Mouse (Mus musculus): ENCODE data around the gene Rps29. TPM values are rescaled to one million over a fixed set of nuclear protein-coding genes. Genes with fewer than 3 reads are reported as not detected.
A peak's percentile ranks its signal among the peaks of the same experiment; 100 is the strongest.

The Rps29 gene
- polyA plus RNA-seq, 1 experiment = 6,498 TPM

DNA sequence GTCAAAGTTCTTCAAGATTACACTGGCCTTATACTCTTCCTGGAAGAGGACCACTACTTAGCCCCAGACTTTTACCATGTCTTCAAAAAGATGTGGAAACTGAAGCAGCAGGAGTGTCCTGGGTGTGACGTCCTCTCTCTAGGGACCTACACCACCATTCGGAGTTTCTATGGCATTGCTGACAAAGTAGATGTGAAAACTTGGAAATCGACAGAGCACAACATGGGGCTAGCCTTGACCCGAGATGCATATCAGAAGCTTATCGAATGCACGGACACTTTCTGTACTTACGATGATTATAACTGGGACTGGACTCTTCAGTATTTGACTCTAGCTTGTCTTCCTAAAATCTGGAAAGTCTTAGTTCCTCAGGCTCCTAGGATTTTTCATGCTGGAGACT, 26.4 kb upstream of the Rps29 start:
- H3K27me3 ChIP-seq (ENCODE audit: control insufficient read depth, insufficient read depth, insufficient read length) = no peaks in the 10 kb centered on the region
- peaks cover 12% of the 10 kb centered on the region for H3K36me3 ChIP-seq (ENCODE audit: control insufficient read depth, insufficient read depth)
- peak overlapping the region; percentile 62 for H3K4me3 ChIP-seq
- peak overlapping the region; percentile 89 for H3K4me2 ChIP-seq (ENCODE audit: low read depth)
- H3ac ChIP-seq (ENCODE audit: control insufficient read depth, insufficient read length) = peak overlapping the region; percentile 83
- H3K79me2 ChIP-seq (ENCODE audit: control insufficient read depth, insufficient read depth) = peaks cover 51% of the 10 kb centered on the region
- no peak for TF ChIP-seq MYOD1 (IDR thresholded peaks at IDR 0.05; ENCODE audit: control insufficient read depth in 1 of 3, insufficient read length in 2 of 3, low read depth in 2 of 3)
- TF ChIP-seq CEBPB (IDR thresholded peaks at IDR 0.05; ENCODE audit: insufficient read depth, poor library complexity, severe bottlenecking) = no peak
- no peak for TF ChIP-seq POLR2AphosphoS2 (IDR thresholded peaks at IDR 0.05; ENCODE audit: insufficient read length, low read depth)
- TF ChIP-seq USF1 (IDR thresholded peaks at IDR 0.05; ENCODE audit: low read depth) = no peak
- no peak for TF ChIP-seq REST (IDR thresholded peaks at IDR 0.05; ENCODE audit: insufficient read depth, insufficient read length)
- no peak for TF ChIP-seq E2F4 (IDR thresholded peaks at IDR 0.05; ENCODE audit: insufficient read depth)
- TF ChIP-seq SRF (IDR thresholded peaks at IDR 0.05; ENCODE audit: control insufficient read depth, insufficient read length, low read depth) = no peak
- TF ChIP-seq TCF12 (IDR thresholded peaks at IDR 0.05; ENCODE audit: insufficient read depth, poor library complexity, severe bottlenecking) = no peak
- no peak for TF ChIP-seq POLR2A (IDR thresholded peaks at IDR 0.05; ENCODE audit: insufficient read length, low read depth)
- no peak for TF ChIP-seq MAX (IDR thresholded peaks at IDR 0.05; ENCODE audit: low read depth)
- TF ChIP-seq TCF3 (IDR thresholded peaks at IDR 0.05; ENCODE audit: insufficient read length, low read depth) = no peak
- TF ChIP-seq MYOG (IDR thresholded peaks at IDR 0.05; ENCODE audit: control insufficient read depth in 1 of 3, insufficient read depth in 1 of 3, insufficient read length in 2 of 3, low read depth in 2 of 3) = no peak

DNA sequence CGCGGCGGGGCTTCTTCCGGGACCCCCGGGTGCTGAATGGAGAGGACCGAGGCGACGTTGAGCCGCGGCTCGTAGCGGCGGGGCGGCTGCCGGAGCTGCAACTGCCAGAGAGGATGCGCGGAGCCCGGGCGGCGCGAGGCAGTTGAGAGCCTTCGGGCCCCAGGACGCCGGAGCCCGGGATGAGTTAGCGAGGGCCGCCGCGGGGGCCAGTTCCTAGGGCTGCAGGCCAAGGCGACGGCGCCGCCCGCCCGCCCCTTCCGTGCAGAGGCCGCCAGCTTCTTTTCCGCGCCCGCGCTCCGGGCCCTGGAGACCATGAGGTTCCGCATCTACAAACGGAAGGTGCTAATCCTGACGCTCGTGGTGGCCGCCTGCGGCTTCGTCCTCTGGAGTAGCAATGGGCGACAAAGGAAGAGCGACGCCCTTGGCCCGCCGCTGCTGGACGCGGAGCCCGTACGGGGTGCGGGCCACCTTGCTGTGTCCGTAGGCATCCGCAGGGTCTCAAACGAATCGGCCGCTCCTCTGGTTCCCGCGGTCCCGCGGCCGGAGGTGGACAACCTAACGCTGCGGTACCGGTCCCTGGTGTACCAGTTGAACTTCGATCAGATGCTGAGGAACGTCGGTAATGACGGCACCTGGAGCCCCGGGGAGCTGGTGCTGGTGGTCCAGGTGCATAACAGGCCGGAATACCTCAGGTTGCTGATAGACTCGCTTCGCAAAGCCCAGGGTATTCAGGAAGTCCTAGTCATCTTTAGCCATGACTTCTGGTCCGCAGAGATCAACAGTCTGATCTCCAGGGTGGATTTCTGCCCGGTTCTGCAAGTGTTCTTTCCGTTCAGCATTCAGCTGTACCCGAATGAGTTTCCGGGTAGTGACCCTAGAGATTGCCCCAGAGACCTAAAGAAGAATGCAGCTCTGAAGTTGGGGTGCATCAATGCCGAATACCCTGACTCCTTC, 25.6 kb upstream of the Rps29 start:
- H3K27me3 ChIP-seq (ENCODE audit: control insufficient read depth, insufficient read depth, insufficient read length) = no peaks in the 10 kb centered on the region
- TF ChIP-seq USF1 (IDR thresholded peaks at IDR 0.05; ENCODE audit: low read depth) = no peak
- TF ChIP-seq POLR2AphosphoS2 (IDR thresholded peaks at IDR 0.05; ENCODE audit: insufficient read length, low read depth) = no peak
- no peak for TF ChIP-seq REST (IDR thresholded peaks at IDR 0.05; ENCODE audit: insufficient read depth, insufficient read length)
- TF ChIP-seq CEBPB (IDR thresholded peaks at IDR 0.05; ENCODE audit: insufficient read depth, poor library complexity, severe bottlenecking) = no peak
- no peak for TF ChIP-seq E2F4 (IDR thresholded peaks at IDR 0.05; ENCODE audit: insufficient read depth)
- no peak for TF ChIP-seq MYOG (IDR thresholded peaks at IDR 0.05; ENCODE audit: control insufficient read depth in 1 of 3, insufficient read depth in 1 of 3, insufficient read length in 2 of 3, low read depth in 2 of 3)
- no peak for TF ChIP-seq MYOD1 (IDR thresholded peaks at IDR 0.05; ENCODE audit: control insufficient read depth in 1 of 3, insufficient read length in 2 of 3, low read depth in 2 of 3)
- no peak for TF ChIP-seq TCF12 (IDR thresholded peaks at IDR 0.05; ENCODE audit: insufficient read depth, poor library complexity, severe bottlenecking)
- no peak for TF ChIP-seq MAX (IDR thresholded peaks at IDR 0.05; ENCODE audit: low read depth)
- no peak for TF ChIP-seq TCF3 (IDR thresholded peaks at IDR 0.05; ENCODE audit: insufficient read length, low read depth)
- no peak for TF ChIP-seq POLR2A (IDR thresholded peaks at IDR 0.05; ENCODE audit: insufficient read length, low read depth)
- no peak for TF ChIP-seq SRF (IDR thresholded peaks at IDR 0.05; ENCODE audit: control insufficient read depth, insufficient read length, low read depth)
- peak overlapping the region; percentile 83 for H3ac ChIP-seq (ENCODE audit: control insufficient read depth, insufficient read length)
- peaks cover 6% of the 10 kb centered on the region for H3K36me3 ChIP-seq (ENCODE audit: control insufficient read depth, insufficient read depth)
- peaks cover 51% of the 10 kb centered on the region for H3K79me2 ChIP-seq (ENCODE audit: control insufficient read depth, insufficient read depth)
- peak overlapping the region; percentile 89 for H3K4me2 ChIP-seq (ENCODE audit: low read depth)
- H3K4me3 ChIP-seq = peak overlapping the region; percentile 62

DNA sequence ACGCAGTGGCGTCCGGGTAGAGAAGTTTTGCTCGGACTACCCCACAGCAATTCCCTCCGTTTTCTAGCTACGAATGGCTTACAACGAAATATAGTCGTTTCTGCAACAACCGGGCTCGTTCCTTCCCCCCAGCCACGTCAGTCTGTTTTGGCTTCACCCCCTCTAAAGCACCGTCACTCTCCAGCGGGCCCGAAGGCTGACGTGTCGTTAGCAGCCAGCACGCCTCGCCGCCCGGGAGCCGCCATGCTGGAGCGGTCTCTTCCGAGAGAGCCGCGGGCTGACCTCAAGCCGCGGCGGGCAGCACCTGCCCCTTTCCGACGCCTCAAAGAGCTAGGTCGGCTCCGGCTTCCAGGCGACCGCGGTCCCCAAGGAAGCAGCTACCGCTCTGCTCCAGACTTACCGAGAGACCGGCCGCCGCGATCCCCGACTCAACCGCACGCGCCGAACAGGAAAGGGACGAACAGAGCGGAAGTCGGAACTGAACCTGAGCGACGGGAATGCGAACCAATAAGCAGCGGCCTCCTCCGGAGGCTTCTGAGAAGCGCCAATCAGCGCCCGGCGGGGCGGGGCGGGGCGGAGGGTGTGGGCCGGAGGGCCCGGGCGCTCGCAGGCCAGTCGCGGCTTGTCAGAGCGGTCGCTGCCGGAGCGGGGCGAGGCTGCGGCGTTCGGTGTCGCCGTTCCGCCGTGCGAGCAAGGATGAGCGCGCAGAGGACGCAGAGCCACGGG, 24.8 kb upstream of the Rps29 start, which contains the start of the genes Rpl36al and Mgat2:
Rpl36al (minus strand) TSS at position 501 of the 726 bp plus-strand sequence.
Mgat2 (plus strand) TSS at position 575 of the 726 bp plus-strand sequence.
- Histone ChIP-seq H3K27me3 (ENCODE audit: control insufficient read depth, insufficient read depth, insufficient read length) (no peaks in the 10 kb centered on the region), H3K36me3 (ENCODE audit: control insufficient read depth, insufficient read depth) (peaks cover 6% of the 10 kb centered on the region)

More for the DNA sequence above, 24.8 kb upstream of the Rps29 start, which contains the start of the genes Rpl36al and Mgat2:
- H3K4me2 ChIP-seq (ENCODE audit: low read depth) = peak within 1 kb of the TSS; percentile 89
- peaks cover 51% of the 10 kb centered on the region for H3K79me2 ChIP-seq (ENCODE audit: control insufficient read depth, insufficient read depth)
- H3ac ChIP-seq (ENCODE audit: control insufficient read depth, insufficient read length) = peak within 1 kb of the TSS; percentile 83
- no peak for TF ChIP-seq MYOD1 (IDR thresholded peaks at IDR 0.05; ENCODE audit: control insufficient read depth in 1 of 3, insufficient read length in 2 of 3, low read depth in 2 of 3)
- no peak for TF ChIP-seq TCF12 (IDR thresholded peaks at IDR 0.05; ENCODE audit: insufficient read depth, poor library complexity, severe bottlenecking)
- TF ChIP-seq SRF (IDR thresholded peaks at IDR 0.05; ENCODE audit: control insufficient read depth, insufficient read length, low read depth) = peak; percentile 38
- TF ChIP-seq MAX (IDR thresholded peaks at IDR 0.05; ENCODE audit: low read depth) = no peak
- TF ChIP-seq POLR2A (IDR thresholded peaks at IDR 0.05; ENCODE audit: insufficient read length, low read depth) = peak; percentile 94
- TF ChIP-seq TCF3 (IDR thresholded peaks at IDR 0.05; ENCODE audit: insufficient read length, low read depth) = peak; percentile 29
- TF ChIP-seq REST (IDR thresholded peaks at IDR 0.05; ENCODE audit: insufficient read depth, insufficient read length) = peak; percentile 46
- TF ChIP-seq CEBPB (IDR thresholded peaks at IDR 0.05; ENCODE audit: insufficient read depth, poor library complexity, severe bottlenecking) = no peak
- no peak for TF ChIP-seq E2F4 (IDR thresholded peaks at IDR 0.05; ENCODE audit: insufficient read depth)
- no peak for TF ChIP-seq USF1 (IDR thresholded peaks at IDR 0.05; ENCODE audit: low read depth)
- TF ChIP-seq POLR2AphosphoS2 (IDR thresholded peaks at IDR 0.05; ENCODE audit: insufficient read length, low read depth) = peak; percentile 97
- no peak for TF ChIP-seq MYOG (IDR thresholded peaks at IDR 0.05; ENCODE audit: control insufficient read depth in 1 of 3, insufficient read depth in 1 of 3, insufficient read length in 2 of 3, low read depth in 2 of 3)
- H3K4me3 ChIP-seq = peak within 1 kb of the TSS; percentile 62

All from myocyte (in vitro differentiated cells).